In genomic region chr11:103260515-103261192, GRCm38 (mm10) we compare ENCODE assay signal across 21 mouse cellular contexts. TPM values are rescaled to one million over a fixed set of nuclear protein-coding genes. Genes with fewer than 3 reads are reported as not detected.
DNase-seq lines count a peak whose midpoint lies in the region; ATAC-seq and TF ChIP-seq lines count a peak whose summit lies in the region.
"Had no signal": no experiment of that assay in that cellular context is flagged by ENCODE, and none has a peak within 500 bp of the region (broad histone marks: within the 10 kb centered on the region; RNA-seq: fewer than 3 reads in every experiment).

No protein-coding gene starts in this region.

- H3K4me2 ChIP-seq in intestine, embryonic 16.5 days (ENCODE audit: low read depth, low read length) = no peak overlapping the region
- H3K4me2 ChIP-seq: embryonic facial prominence, embryonic 12.5 days; heart, embryonic 13.5 days had no signal

- peak overlapping the region; percentile 43 for H3K27ac ChIP-seq in spleen, adult 2 months (ENCODE audit: insufficient read depth, low read length)
- no peak overlapping the region; the same call in 1 of the 2 replicates for H3K27ac ChIP-seq in intestine, embryonic 16.5 days (ENCODE audit: low read length)
- H3K27ac ChIP-seq: embryonic facial prominence, embryonic 12.5 days; heart, embryonic 13.5 days; hindbrain, postnatal 0 days had no signal

- TF ChIP-seq CTCF in spleen, adult 2 months (IDR thresholded peaks at IDR 0.05; ENCODE audit: extremely low read depth, insufficient read depth, insufficient read length, insufficient replicate concordance) = no peak

- 0 out of 2 replicates have a peak overlapping the region, but pooled peaks have one; percentile 2 for H3K9ac ChIP-seq in intestine, embryonic 16.5 days (ENCODE audit: low read depth, low read length)
- H3K9ac ChIP-seq: embryonic facial prominence, embryonic 12.5 days; heart, embryonic 13.5 days; liver, postnatal 0 days had no signal

- peaks cover 52% of the 10 kb centered on the region; the same call in 1 of the 2 replicates for H3K4me1 ChIP-seq in spleen, adult 2 months (ENCODE audit: control insufficient read depth, insufficient read depth, insufficient read length)
- H3K4me1 ChIP-seq in intestine, embryonic 16.5 days (ENCODE audit: control insufficient read depth, insufficient read depth, low read length) = peaks cover 26% of the 10 kb centered on the region

- H3K9me3 ChIP-seq in intestine, embryonic 16.5 days (ENCODE audit: control insufficient read depth, low read length) = no peaks in the 10 kb centered on the region
- H3K9me3 ChIP-seq: embryonic facial prominence, embryonic 12.5 days; heart, embryonic 13.5 days had no signal

- peak; percentile 54 for ATAC-seq in intestine, embryonic 16.5 days
- no peak for ATAC-seq in activated CD4-positive, CD25-positive, alpha-beta regulatory T cell, adult 4 months
- ATAC-seq: forebrain, embryonic 16.5 days; hindbrain, postnatal 0 days; liver, postnatal 0 days had no signal

- no peak overlapping the region for H3K4me3 ChIP-seq in spleen, adult 2 months (ENCODE audit: extremely low read depth, insufficient read depth, insufficient read length)
- H3K4me3 ChIP-seq in intestine, embryonic 16.5 days (ENCODE audit: low read length) = no peak overlapping the region
- H3K4me3 ChIP-seq: embryonic facial prominence, embryonic 12.5 days; heart, embryonic 13.5 days had no signal

- 80% methylated on average over 12 of the region's 12 CpGs for WGBS in spleen, adult 2 months
- WGBS in intestine, embryonic 16.5 days = 65% methylated on average over 12 of the region's 12 CpGs

- DNase-seq in heart, adult 11 months = peak; percentile 92
- DNase-seq in heart, postnatal 25 days (ENCODE audit: low spot score) = no peak
- DNase-seq in spleen, adult 2 months (ENCODE audit: low read depth in 1 of 2, low spot score in 2 of 2) = no peak
- no peak for DNase-seq in spleen, postnatal 10 days (ENCODE audit: low spot score in 2 of 2)
- DNase-seq in heart, postnatal 14 days = no peak
- DNase-seq: cerebellum, adult 2 months; liver, postnatal 0 days; right cerebral cortex, postnatal 4 days had no signal

- intact Hi-C loops in heart, postnatal 25 days (cut with DNase I) = no loop called here
- intact Hi-C loops in heart, postnatal 14 days (cut with DNase I) = no loop called here

- TF ChIP-seq POLR2A in spleen, adult 2 months (IDR thresholded peaks at IDR 0.05; ENCODE audit: low read depth, low read length) = no peak

- no peaks in the 10 kb centered on the region for H3K36me3 ChIP-seq in spleen, adult 2 months (ENCODE audit: control insufficient read depth, insufficient read depth, low read length)
- H3K36me3 ChIP-seq in intestine, embryonic 16.5 days (ENCODE audit: control insufficient read depth, insufficient read depth, low read length) = no peaks in the 10 kb centered on the region
- H3K36me3 ChIP-seq: embryonic facial prominence, embryonic 12.5 days; heart, embryonic 13.5 days had no signal

- H3K27me3 ChIP-seq in spleen, adult 2 months (ENCODE audit: control insufficient read depth, insufficient read depth, low read length) = no peaks in the 10 kb centered on the region
- no peaks in the 10 kb centered on the region for H3K27me3 ChIP-seq in intestine, embryonic 16.5 days (replicated peaks; ENCODE audit: control insufficient read depth, insufficient read depth, low read length)
- H3K27me3 ChIP-seq: embryonic facial prominence, embryonic 12.5 days; heart, embryonic 13.5 days had no signal

RNA-seq across cellular contexts. Expression of gene Map3k14, which starts 6.6 kb away (rescaled TPM):
- total RNA-seq in heart, postnatal 25 days (2021) = 1 to 10 TPM; 2.7 to 2.9 TPM
- polyA plus RNA-seq in spleen, adult 2 months (2012; rRNA removed) = 49.6 and 57.7 TPM in 2 replicates
- polyA plus RNA-seq in intestine, embryonic 16.5 days (2015; fragmentation: Nextera tagmentation; extraction: Ambion mirVana) = 3.1 TPM in 2 replicates
- polyA plus RNA-seq in activated CD4-positive, CD25-positive, alpha-beta regulatory T cell, adult 4 months (2017; shearing (Covaris generic)) = 10 to 100 TPM; 22.0 to 28.9 TPM
- total RNA-seq in heart, postnatal 14 days (2021) = 1 to 10 TPM; 3.5 to 4.0 TPM

RNA-seq across cellular contexts. Expression of gene Spata32, which starts 42.4 kb away (rescaled TPM):
- total RNA-seq in heart, postnatal 25 days (2021) = not detected
- polyA plus RNA-seq in spleen, adult 2 months (2012; rRNA removed) = not detected in 2 replicates
- not detected in 2 replicates for polyA plus RNA-seq in intestine, embryonic 16.5 days (2015; fragmentation: Nextera tagmentation; extraction: Ambion mirVana)
- not detected for polyA plus RNA-seq in activated CD4-positive, CD25-positive, alpha-beta regulatory T cell, adult 4 months (2017; shearing (Covaris generic))
- not detected for total RNA-seq in heart, postnatal 14 days (2021)
- total RNA-seq: hematopoietic stem cell, adult 5-6 weeks; neutrophil, adult 5-6 weeks had no signal
- polyA plus RNA-seq: embryonic facial prominence, embryonic 12.5 days; forebrain, embryonic 16.5 days; heart, embryonic 13.5 days; large intestine, adult 2 months; limb, embryonic 14.5 days; liver, postnatal 0 days; thymus, postnatal 0 days had no signal

RNA-seq across cellular contexts. Expression of gene 1700023F06Rik, which starts 52.3 kb away (rescaled TPM):
- total RNA-seq in heart, postnatal 25 days (2021) = not detected
- polyA plus RNA-seq in spleen, adult 2 months (2012; rRNA removed) = not detected in 2 replicates
- polyA plus RNA-seq in intestine, embryonic 16.5 days (2015; fragmentation: Nextera tagmentation; extraction: Ambion mirVana) = 0.57 and 0.83 TPM in 2 replicates
- not detected for polyA plus RNA-seq in activated CD4-positive, CD25-positive, alpha-beta regulatory T cell, adult 4 months (2017; shearing (Covaris generic))
- total RNA-seq in heart, postnatal 14 days (2021) = not detected
- total RNA-seq: common myeloid progenitor, adult 5-6 weeks; granulocyte monocyte progenitor cell, adult 5-6 weeks; hematopoietic stem cell, adult 5-6 weeks; hindbrain, postnatal 0 days; neutrophil, adult 5-6 weeks had no signal
- polyA plus RNA-seq: heart, embryonic 13.5 days had no signal
